Mouse (Mus musculus): ENCODE results near the gene Pxt1.

Pxt1 gene

DNA sequence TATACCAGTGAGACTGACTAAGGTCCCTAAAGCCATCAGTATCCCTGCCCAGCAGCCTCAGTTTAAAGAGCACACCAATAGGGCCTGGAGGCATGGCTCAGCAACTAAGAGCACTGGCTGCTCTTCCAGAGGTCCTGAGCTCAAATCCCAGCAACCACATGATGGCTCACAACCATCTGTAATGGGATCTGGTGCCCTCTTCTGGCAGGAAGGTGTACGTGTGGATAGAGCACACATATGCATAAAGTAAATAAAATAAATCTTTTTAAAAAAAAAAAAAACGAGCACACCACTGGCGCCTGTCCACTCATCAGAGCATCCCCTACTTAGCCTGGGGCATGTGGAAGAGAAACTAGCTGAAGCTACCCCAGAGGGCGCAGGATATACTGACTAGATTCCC, 42.1 kb downstream of the Pxt1 start:
- Histone ChIP-seq H3K36me3 (ENCODE audit: insufficient read depth, low read length) (no peaks in the 10 kb centered on the region), H3K27me3 (ENCODE audit: insufficient read depth, low read length) (no peaks in the 10 kb centered on the region), H3K4me3 (replicated peaks; ENCODE audit: low read length) (no peak overlapping the region), H3K4me1 (replicated peaks; ENCODE audit: low read depth, low read length) (peaks cover 80% of the 10 kb centered on the region), H3K9me3 (ENCODE audit: low read length) (no peaks in the 10 kb centered on the region)
- TF ChIP-seq CTCF (conservative IDR thresholded peaks at IDR 0.05; ENCODE audit: low read length) (peak; percentile 44), NANOG (IDR thresholded peaks at IDR 0.05; ENCODE audit: borderline replicate concordance, low read length) (no peak), POU5F1 (IDR thresholded peaks at IDR 0.05; ENCODE audit: borderline replicate concordance, low read length) (no peak)

DNA sequence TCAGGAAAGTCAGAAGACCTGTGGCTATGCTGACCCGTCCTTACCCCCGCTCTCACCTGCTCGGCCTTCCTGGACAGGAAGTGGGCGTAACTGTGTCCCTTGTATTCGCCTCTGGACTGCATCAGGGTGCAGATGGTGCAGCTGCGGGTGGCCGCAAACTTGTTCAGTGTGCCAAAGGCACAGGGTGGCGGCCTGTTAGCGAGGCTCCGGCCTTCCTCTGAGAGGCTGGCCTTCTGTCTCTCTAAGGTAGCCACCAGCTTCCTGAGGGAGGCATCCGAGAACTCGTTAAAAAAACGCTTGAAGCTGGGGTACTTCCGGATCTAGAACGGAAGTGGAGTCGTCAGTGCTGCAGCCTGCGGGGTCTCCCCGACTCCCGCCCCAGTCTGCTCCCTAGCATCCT, 44.2 kb downstream of the Pxt1 start:
- Histone ChIP-seq H3K36me3 (ENCODE audit: insufficient read depth, low read length) (peaks cover under 1% of the 10 kb centered on the region), H3K9me3 (ENCODE audit: low read length) (peaks cover under 1% of the 10 kb centered on the region), H3K4me3 (replicated peaks; ENCODE audit: low read length) (peak overlapping the region; percentile 74), H3K4me1 (replicated peaks; ENCODE audit: low read depth, low read length) (peaks cover 64% of the 10 kb centered on the region), H3K27me3 (ENCODE audit: insufficient read depth, low read length) (no peaks in the 10 kb centered on the region)
- no peak for TF ChIP-seq POU5F1 (IDR thresholded peaks at IDR 0.05; ENCODE audit: borderline replicate concordance, low read length)
- TF ChIP-seq CTCF (conservative IDR thresholded peaks at IDR 0.05; ENCODE audit: low read length) = no peak
- TF ChIP-seq NANOG (IDR thresholded peaks at IDR 0.05; ENCODE audit: borderline replicate concordance, low read length) = no peak

- Histone ChIP-seq H3K27me3 (ENCODE audit: insufficient read depth, low read length) (no peaks in the 10 kb centered on the region), H3K4me3 (replicated peaks; ENCODE audit: low read length) (peak overlapping the region; percentile 74), H3K4me1 (replicated peaks; ENCODE audit: low read depth, low read length) (peaks cover 59% of the 10 kb centered on the region), H3K36me3 (ENCODE audit: insufficient read depth, low read length) (peaks cover 13% of the 10 kb centered on the region), H3K9me3 (ENCODE audit: low read length) (peaks cover 13% of the 10 kb centered on the region)
- no peak for TF ChIP-seq POU5F1 (IDR thresholded peaks at IDR 0.05; ENCODE audit: borderline replicate concordance, low read length)
- no peak for TF ChIP-seq CTCF (conservative IDR thresholded peaks at IDR 0.05; ENCODE audit: low read length)
- no peak; the same call in 1 of the 2 replicates for TF ChIP-seq NANOG (IDR thresholded peaks at IDR 0.05; ENCODE audit: borderline replicate concordance, low read length)
Observed at GRCm38 (mm10) chr17:28898249-28898648, 45.4 kb downstream of the Pxt1 start.

GRCm38 (mm10) chr17:28897817-28898216, 45.8 kb downstream of the Pxt1 start:
- TF ChIP-seq POU5F1 (IDR thresholded peaks at IDR 0.05; ENCODE audit: borderline replicate concordance, low read length) (no peak), NANOG (IDR thresholded peaks at IDR 0.05; ENCODE audit: borderline replicate concordance, low read length) (no peak), CTCF (conservative IDR thresholded peaks at IDR 0.05; ENCODE audit: low read length) (no peak)
- H3K4me1 ChIP-seq (replicated peaks; ENCODE audit: low read depth, low read length) = peaks cover 55% of the 10 kb centered on the region

GRCm38 (mm10) chr17:28896095-28896780, 47.4 kb downstream of the Pxt1 start:
- Histone ChIP-seq H3K36me3 (ENCODE audit: insufficient read depth, low read length) (peaks cover 32% of the 10 kb centered on the region), H3K9me3 (ENCODE audit: low read length) (peaks cover 33% of the 10 kb centered on the region), H3K27me3 (ENCODE audit: insufficient read depth, low read length) (no peaks in the 10 kb centered on the region), H3K4me1 (replicated peaks; ENCODE audit: low read depth, low read length) (peaks cover 47% of the 10 kb centered on the region), H3K4me3 (replicated peaks; ENCODE audit: low read length) (peak overlapping the region; percentile 73)
- TF ChIP-seq CTCF (conservative IDR thresholded peaks at IDR 0.05; ENCODE audit: low read length) (peak; percentile 89), POU5F1 (IDR thresholded peaks at IDR 0.05; ENCODE audit: borderline replicate concordance, low read length) (no peak)

More at GRCm38 (mm10) chr17:28897817-28898216, 45.8 kb downstream of the Pxt1 start:
- Histone ChIP-seq H3K4me3 (replicated peaks; ENCODE audit: low read length) (peak overlapping the region; percentile 74), H3K27me3 (ENCODE audit: insufficient read depth, low read length) (no peaks in the 10 kb centered on the region), H3K9me3 (ENCODE audit: low read length) (peaks cover 17% of the 10 kb centered on the region), H3K36me3 (ENCODE audit: insufficient read depth, low read length) (peaks cover 17% of the 10 kb centered on the region)

GRCm38 (mm10) chr17:28895217-28895875, 48.3 kb downstream of the Pxt1 start:
- TF ChIP-seq NANOG (IDR thresholded peaks at IDR 0.05; ENCODE audit: borderline replicate concordance, low read length) (no peak), POU5F1 (IDR thresholded peaks at IDR 0.05; ENCODE audit: borderline replicate concordance, low read length) (no peak), CTCF (conservative IDR thresholded peaks at IDR 0.05; ENCODE audit: low read length) (no peak)
- H3K9me3 ChIP-seq (ENCODE audit: low read length) = peaks cover 40% of the 10 kb centered on the region
- no peaks in the 10 kb centered on the region for H3K27me3 ChIP-seq (ENCODE audit: insufficient read depth, low read length)
- peaks cover 32% of the 10 kb centered on the region for H3K36me3 ChIP-seq (ENCODE audit: insufficient read depth, low read length)
- H3K4me3 ChIP-seq (replicated peaks; ENCODE audit: low read length) = peak overlapping the region; percentile 73
- H3K4me1 ChIP-seq (replicated peaks; ENCODE audit: low read depth, low read length) = peaks cover 38% of the 10 kb centered on the region

DNA sequence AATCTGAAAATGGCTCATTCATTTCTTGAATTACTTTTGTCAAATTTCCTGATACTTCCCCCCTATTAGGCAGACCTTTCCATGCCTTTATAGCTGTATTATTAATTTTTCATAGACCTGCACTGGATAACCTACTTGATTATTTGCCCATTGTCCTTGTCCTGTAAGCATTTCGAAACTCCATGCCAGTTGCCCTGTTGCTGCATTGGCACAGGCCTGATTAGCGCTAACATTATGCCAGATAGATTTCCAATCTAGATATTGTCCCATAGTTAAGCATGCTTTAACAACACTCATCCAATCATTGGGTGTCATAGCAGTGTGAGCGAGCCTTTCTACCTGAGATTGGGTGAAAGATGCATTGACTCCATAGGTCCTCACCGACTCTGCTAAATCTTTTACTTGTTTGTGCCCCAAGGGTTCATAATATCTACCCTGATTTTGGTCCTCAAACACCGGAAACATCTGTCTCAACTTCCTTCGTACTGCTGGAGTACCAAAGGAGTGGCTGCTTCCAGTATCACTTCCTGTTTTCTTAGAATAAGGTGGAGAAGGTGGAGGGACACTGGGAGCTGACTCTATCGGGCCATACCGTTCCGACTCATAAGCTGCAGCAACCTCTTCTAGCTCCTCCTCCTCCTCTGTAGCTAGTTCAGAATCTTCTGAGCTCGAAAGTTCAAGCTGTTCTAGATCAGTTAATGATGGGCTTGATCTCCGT, 49.4 kb downstream of the Pxt1 start:
- TF ChIP-seq CTCF (conservative IDR thresholded peaks at IDR 0.05; ENCODE audit: low read length) (no peak), NANOG (IDR thresholded peaks at IDR 0.05; ENCODE audit: borderline replicate concordance, low read length) (no peak), POU5F1 (IDR thresholded peaks at IDR 0.05; ENCODE audit: borderline replicate concordance, low read length) (no peak)
- no peaks in the 10 kb centered on the region for H3K27me3 ChIP-seq (ENCODE audit: insufficient read depth, low read length)
- H3K9me3 ChIP-seq (ENCODE audit: low read length) = peaks cover 50% of the 10 kb centered on the region
- peaks cover 27% of the 10 kb centered on the region for H3K4me1 ChIP-seq (replicated peaks; ENCODE audit: low read depth, low read length)
- H3K36me3 ChIP-seq (ENCODE audit: insufficient read depth, low read length) = peaks cover 36% of the 10 kb centered on the region
- H3K4me3 ChIP-seq (replicated peaks; ENCODE audit: low read length) = peak overlapping the region; percentile 73

DNA sequence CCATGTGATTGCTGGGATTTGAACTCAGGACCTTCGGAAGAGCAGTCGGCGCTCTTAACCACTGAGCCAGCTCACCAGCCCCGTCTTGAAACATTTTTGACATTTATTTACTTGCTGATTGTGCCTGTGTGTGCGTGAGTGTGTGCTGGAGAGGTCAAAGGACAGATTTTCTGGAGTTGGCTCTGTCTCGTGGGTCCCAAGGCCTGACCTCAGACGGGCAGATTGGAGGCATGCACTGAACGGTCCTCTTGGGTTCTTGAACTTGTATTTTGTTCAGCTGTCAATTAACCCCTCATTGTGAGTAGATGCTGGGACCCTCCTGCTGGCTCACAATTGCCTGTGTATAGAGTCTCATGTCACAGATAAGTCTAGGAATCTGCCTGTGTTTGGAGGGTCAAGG, 57.4 kb downstream of the Pxt1 start:
- TF ChIP-seq POU5F1 (IDR thresholded peaks at IDR 0.05; ENCODE audit: borderline replicate concordance, low read length) (no peak), CTCF (conservative IDR thresholded peaks at IDR 0.05; ENCODE audit: low read length) (no peak), NANOG (IDR thresholded peaks at IDR 0.05; ENCODE audit: borderline replicate concordance, low read length) (no peak)
- H3K4me3 ChIP-seq (replicated peaks; ENCODE audit: low read length) = no peak overlapping the region
- H3K4me1 ChIP-seq (replicated peaks; ENCODE audit: low read depth, low read length) = peaks cover 30% of the 10 kb centered on the region

More for the DNA sequence above, 57.4 kb downstream of the Pxt1 start:
- Histone ChIP-seq H3K27me3 (ENCODE audit: insufficient read depth, low read length) (0 out of 2 replicates have a peak, but pooled peaks cover 2% of the 10 kb centered on the region), H3K9me3 (ENCODE audit: low read length) (peaks cover 33% of the 10 kb centered on the region), H3K36me3 (ENCODE audit: insufficient read depth, low read length) (peaks cover 4% of the 10 kb centered on the region)

Data from E14TG2a.4 (cell line).